Mouse (Mus musculus): Measurements from ENCODE around the gene Ntrk3. TPM values are rescaled to one million over a fixed set of nuclear protein-coding genes. Genes with fewer than 3 reads are reported as not detected.
A peak's percentile ranks its signal among the peaks of the same experiment; 100 is the strongest.

Gene Ntrk3
- polyA plus RNA-seq, 1 experiment from 2014 or later, result 7.3 TPM

DNA sequence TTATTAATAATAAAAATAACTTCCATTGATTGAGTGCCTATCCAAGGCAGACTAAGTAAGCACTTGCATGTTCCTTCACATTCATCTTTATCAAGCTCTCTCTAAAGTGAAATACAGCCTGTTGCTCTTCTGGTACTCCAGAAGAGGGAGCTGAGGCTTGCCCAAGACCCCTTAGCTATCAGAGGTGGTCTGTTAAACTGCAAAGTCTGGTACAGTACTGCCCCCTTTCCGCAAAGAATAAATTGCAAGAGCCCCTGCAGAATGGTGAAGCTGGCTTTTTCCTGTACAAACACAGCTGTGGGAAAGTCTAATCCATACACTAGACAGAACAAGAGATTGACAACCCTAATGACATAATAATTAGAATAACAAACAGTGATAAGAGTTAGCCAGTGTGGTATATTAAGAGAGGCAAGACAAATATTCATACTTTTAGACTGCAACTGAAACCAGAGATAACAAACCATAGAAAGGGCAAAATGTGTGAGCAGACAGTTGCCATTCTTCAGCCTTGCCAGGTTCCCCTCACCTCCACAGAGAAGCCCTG, 470.3 kb downstream of the Ntrk3 start:
- H3K27me3 ChIP-seq (ENCODE audit: control insufficient read depth, insufficient read depth, low read length), result no peaks in the 10 kb centered on the region
- peak; percentile 71 for ATAC-seq (replicated peaks; ENCODE audit: low FRiP score)

DNA sequence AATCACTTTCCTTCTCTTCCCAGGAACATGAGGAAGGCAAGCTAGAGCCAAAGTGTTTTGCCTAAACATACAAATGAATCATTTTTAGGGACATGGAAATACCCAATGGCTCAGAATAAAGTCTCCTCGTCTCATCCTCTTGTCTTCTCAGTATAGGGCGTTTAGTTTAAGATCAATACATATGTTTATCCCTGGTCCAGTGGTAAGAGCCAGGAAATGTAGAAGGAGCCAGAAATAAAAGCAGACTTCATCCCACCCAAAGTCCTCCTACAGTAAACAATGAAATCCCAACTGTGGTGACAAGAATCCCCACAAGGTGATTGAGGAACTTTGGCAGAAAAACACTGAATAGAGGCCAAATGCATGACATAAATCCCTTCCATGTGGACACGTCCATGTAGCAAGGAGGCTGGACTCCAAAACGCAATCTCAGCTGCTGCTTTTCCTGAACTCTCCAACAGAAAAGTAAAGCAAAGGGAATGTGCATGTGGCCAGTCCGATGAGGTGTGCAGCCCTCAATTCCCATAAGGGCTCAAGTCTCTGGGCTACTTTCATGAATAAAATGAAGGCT, 473.3 kb downstream of the Ntrk3 start:
- WGBS, result 87% methylated on average over 5 of the region's 5 CpGs
- H3K27ac ChIP-seq (ENCODE audit: low read depth, low read length), result no peak overlapping the region
- no peak overlapping the region for H3K4me2 ChIP-seq (ENCODE audit: low read depth, low read length, severe bottlenecking)
- H3K4me3 ChIP-seq (ENCODE audit: low read depth, low read length), result no peak overlapping the region
- no peaks in the 10 kb centered on the region for H3K27me3 ChIP-seq (ENCODE audit: control insufficient read depth, insufficient read depth, low read length)
- no peaks in the 10 kb centered on the region for H3K9me3 ChIP-seq (ENCODE audit: control insufficient read depth, low read length)
- ATAC-seq (replicated peaks; ENCODE audit: low FRiP score), result no peak
- no peaks in the 10 kb centered on the region for H3K36me3 ChIP-seq (ENCODE audit: control insufficient read depth, insufficient read depth, low read length)
- no peak overlapping the region for H3K9ac ChIP-seq (ENCODE audit: low read length)
- DNase-seq (ENCODE audit: low spot score), result no peak
- H3K4me1 ChIP-seq (replicated peaks; ENCODE audit: control insufficient read depth, insufficient read depth, low read length), result peaks cover 3% of the 10 kb centered on the region; the same call in 1 of the 2 replicates

More for the DNA sequence above, 470.3 kb downstream of the Ntrk3 start:
- WGBS, result 8% methylated on average over 1 of the region's 1 CpGs
- no peaks in the 10 kb centered on the region for H3K36me3 ChIP-seq (ENCODE audit: control insufficient read depth, insufficient read depth, low read length)
- no peaks in the 10 kb centered on the region for H3K4me1 ChIP-seq (replicated peaks; ENCODE audit: control insufficient read depth, insufficient read depth, low read length)
- H3K9ac ChIP-seq (ENCODE audit: low read length), result no peak overlapping the region
- DNase-seq (ENCODE audit: low spot score), result peak; percentile 66
- no peaks in the 10 kb centered on the region for H3K9me3 ChIP-seq (ENCODE audit: control insufficient read depth, low read length)
- H3K4me3 ChIP-seq (ENCODE audit: low read depth, low read length), result no peak overlapping the region
- H3K27ac ChIP-seq (ENCODE audit: low read depth, low read length), result no peak overlapping the region
- no peak overlapping the region for H3K4me2 ChIP-seq (ENCODE audit: low read depth, low read length, severe bottlenecking)

DNA sequence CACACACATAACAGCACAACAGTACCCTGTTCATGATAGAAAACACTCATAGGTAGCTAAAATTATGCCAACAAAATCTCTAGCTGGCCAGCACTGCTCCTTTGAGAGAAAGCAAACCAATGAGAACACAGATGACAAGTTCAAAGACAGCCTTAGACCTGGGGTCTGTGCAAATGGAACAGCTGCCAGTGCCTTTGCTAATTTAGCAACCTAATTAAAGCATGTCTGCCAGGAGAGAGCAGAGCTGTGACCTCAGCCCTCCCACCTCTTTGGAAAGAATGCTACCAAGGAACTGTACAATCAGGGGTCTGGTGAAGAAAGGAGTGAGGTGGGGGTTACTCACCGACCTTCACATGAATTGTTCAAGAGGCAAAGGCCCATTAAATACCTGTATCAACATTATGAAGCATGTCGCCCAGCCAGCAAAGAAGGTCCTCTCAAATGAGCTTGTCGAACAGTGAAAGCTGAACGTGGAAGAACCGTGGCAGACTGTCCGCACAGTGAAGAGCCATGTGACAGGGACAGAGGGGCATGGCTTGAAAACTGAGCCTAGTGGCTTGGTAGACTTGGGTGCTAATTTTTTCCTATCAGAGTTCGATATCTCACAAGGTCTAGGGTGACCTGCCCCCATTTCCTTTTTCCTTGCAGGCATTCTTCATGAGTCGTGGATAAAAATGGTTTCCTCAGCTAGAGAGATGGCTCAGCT, 476.2 kb downstream of the Ntrk3 start:
- H3K27ac ChIP-seq (ENCODE audit: low read depth, low read length), result no peak overlapping the region
- H3K4me2 ChIP-seq (ENCODE audit: low read depth, low read length, severe bottlenecking), result no peak overlapping the region
- peaks cover 3% of the 10 kb centered on the region; the same call in 1 of the 2 replicates for H3K4me1 ChIP-seq (replicated peaks; ENCODE audit: control insufficient read depth, insufficient read depth, low read length)
- no peaks in the 10 kb centered on the region for H3K36me3 ChIP-seq (ENCODE audit: control insufficient read depth, insufficient read depth, low read length)
- H3K9ac ChIP-seq (ENCODE audit: low read length), result no peak overlapping the region
- no peak overlapping the region for H3K4me3 ChIP-seq (ENCODE audit: low read depth, low read length)
- H3K9me3 ChIP-seq (ENCODE audit: control insufficient read depth, low read length), result no peaks in the 10 kb centered on the region
- no peak for DNase-seq (ENCODE audit: low spot score)
- peak; percentile 73 for ATAC-seq (replicated peaks; ENCODE audit: low FRiP score)
- no peaks in the 10 kb centered on the region for H3K27me3 ChIP-seq (ENCODE audit: control insufficient read depth, insufficient read depth, low read length)
- 64% methylated on average over 8 of the region's 8 CpGs for WGBS

DNA sequence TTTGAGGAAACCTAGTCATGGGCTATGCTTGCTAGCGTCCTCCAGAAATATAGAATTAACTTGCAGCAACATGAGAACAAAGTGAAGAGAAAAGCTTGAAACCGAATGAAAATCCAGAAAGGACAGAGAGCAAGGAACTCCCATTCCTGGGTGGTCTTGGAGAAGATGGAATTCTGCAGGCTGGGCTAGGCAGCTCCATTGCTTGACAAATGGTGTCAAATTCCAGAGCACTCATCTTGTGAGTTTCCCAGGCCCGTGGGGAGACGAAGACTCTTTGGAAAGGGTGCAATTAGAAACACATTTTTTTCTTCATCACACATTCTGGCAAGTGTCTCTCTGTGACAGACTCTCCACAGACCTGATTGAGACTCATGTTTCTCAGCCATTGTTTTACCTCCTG, 479.7 kb downstream of the Ntrk3 start:
- Histone ChIP-seq H3K27me3 (ENCODE audit: control insufficient read depth, insufficient read depth, low read length) (no peaks in the 10 kb centered on the region), H3K4me3 (ENCODE audit: low read depth, low read length) (no peak overlapping the region), H3K27ac (ENCODE audit: low read depth, low read length) (no peak overlapping the region), H3K9me3 (ENCODE audit: control insufficient read depth, low read length) (no peaks in the 10 kb centered on the region), H3K36me3 (ENCODE audit: control insufficient read depth, insufficient read depth, low read length) (no peaks in the 10 kb centered on the region), H3K9ac (ENCODE audit: low read length) (no peak overlapping the region), H3K4me1 (replicated peaks; ENCODE audit: control insufficient read depth, insufficient read depth, low read length) (peaks cover 3% of the 10 kb centered on the region; the same call in 1 of the 2 replicates), H3K4me2 (ENCODE audit: low read depth, low read length, severe bottlenecking) (no peak overlapping the region)
- WGBS, result 61% methylated on average over 4 of the region's 4 CpGs
- DNase-seq (ENCODE audit: low spot score) (no peak), ATAC-seq (replicated peaks; ENCODE audit: low FRiP score) (no peak)

DNA sequence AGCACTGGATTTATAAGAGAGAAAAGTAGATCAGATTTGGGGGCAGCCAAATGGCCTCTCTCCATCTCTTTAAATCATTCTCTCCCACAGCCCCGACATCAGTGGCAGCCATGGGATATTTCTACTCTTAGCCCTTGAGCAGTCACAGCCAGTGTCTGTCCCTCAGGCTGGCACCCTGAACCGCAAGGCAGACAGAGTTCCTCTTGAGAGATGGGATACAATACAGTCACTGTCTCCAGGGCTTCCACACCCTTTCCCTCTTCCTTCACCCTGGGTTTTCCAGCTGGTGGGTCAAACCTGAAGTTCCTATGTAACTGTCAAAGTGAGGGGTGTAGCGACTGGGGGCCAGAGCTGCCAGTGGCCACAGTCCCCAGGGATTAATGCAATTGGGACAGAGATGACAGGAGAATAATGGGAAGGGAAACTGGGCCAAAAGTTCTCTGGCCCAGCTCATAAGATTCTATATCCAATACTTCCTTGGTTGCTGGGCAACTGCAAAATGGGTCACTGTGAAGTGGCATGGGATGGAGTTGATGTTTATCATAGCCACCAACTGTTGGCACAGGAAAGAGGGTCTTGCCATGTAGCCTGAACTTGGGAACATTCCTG, 483.9 kb downstream of the Ntrk3 start:
- no peak for ATAC-seq (replicated peaks; ENCODE audit: low FRiP score)

DNA sequence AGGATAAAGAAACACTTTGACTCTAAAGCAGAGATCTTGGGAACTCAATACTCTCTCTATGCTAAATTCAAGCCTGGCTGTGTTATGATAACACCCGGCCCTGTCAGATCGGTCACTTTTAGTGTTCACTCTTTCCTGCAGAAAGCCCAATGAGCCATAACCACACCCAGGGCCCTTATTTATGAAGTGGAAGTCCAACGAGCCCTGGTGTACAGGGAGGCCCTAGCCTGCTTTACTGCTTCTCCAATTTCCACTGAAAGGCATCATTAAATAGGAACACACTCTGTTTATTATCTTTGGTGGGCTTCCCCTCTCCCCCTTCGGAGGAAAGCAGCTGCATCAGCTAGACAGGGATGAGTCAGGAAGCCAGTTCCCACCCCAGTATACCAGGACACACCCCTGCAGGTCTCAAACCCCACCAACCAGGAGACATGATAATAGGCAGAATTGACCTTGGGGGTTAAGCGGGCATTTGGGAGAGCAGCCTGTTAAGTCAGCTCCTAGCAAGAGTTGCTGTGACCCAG, 489.6 kb downstream of the Ntrk3 start:
- Histone ChIP-seq H3K27ac (ENCODE audit: low read depth, low read length) (no peak overlapping the region), H3K9me3 (ENCODE audit: control insufficient read depth, low read length) (no peaks in the 10 kb centered on the region), H3K9ac (ENCODE audit: low read length) (no peak overlapping the region), H3K36me3 (ENCODE audit: control insufficient read depth, insufficient read depth, low read length) (no peaks in the 10 kb centered on the region), H3K4me2 (ENCODE audit: low read depth, low read length, severe bottlenecking) (no peak overlapping the region), H3K27me3 (ENCODE audit: control insufficient read depth, insufficient read depth, low read length) (no peaks in the 10 kb centered on the region), H3K4me1 (replicated peaks; ENCODE audit: control insufficient read depth, insufficient read depth, low read length) (no peaks in the 10 kb centered on the region), H3K4me3 (ENCODE audit: low read depth, low read length) (no peak overlapping the region)
- ATAC-seq (replicated peaks; ENCODE audit: low FRiP score) (no peak), DNase-seq (ENCODE audit: low spot score) (no peak)
- WGBS, result 78% methylated on average over 5 of the region's 5 CpGs

More for the DNA sequence above, 483.9 kb downstream of the Ntrk3 start:
- Histone ChIP-seq H3K27ac (ENCODE audit: low read depth, low read length) (no peak overlapping the region), H3K4me1 (replicated peaks; ENCODE audit: control insufficient read depth, insufficient read depth, low read length) (no peaks in the 10 kb centered on the region), H3K4me3 (ENCODE audit: low read depth, low read length) (no peak overlapping the region), H3K9me3 (ENCODE audit: control insufficient read depth, low read length) (no peaks in the 10 kb centered on the region), H3K4me2 (ENCODE audit: low read depth, low read length, severe bottlenecking) (no peak overlapping the region), H3K36me3 (ENCODE audit: control insufficient read depth, insufficient read depth, low read length) (no peaks in the 10 kb centered on the region), H3K9ac (ENCODE audit: low read length) (no peak overlapping the region), H3K27me3 (ENCODE audit: control insufficient read depth, insufficient read depth, low read length) (no peaks in the 10 kb centered on the region)
- DNase-seq (ENCODE audit: low spot score), result no peak
- 78% methylated on average over 3 of the region's 3 CpGs for WGBS

DNA sequence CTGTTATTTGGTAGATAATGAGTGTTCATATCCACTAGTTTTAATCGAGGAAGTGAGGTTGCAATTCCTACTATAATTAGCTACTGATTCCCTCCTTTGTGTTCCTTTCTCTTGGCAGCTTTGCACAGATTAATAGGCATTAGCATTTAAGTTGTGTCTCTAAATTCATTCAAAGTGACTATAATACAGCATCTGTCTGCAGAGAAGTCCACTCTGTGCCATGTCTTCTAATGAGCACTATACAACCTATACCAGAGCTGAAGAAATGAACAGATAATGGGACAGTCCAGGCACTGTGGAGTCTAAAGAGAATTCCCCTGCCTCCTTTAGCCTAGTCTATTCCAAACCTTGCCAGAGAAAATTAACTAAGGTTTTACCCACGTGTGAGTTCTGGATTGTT, 498.8 kb downstream of the Ntrk3 start:
- Histone ChIP-seq H3K27ac (ENCODE audit: low read depth, low read length) (no peak overlapping the region), H3K4me3 (ENCODE audit: low read depth, low read length) (no peak overlapping the region), H3K9me3 (ENCODE audit: control insufficient read depth, low read length) (no peaks in the 10 kb centered on the region), H3K4me2 (ENCODE audit: low read depth, low read length, severe bottlenecking) (no peak overlapping the region), H3K36me3 (ENCODE audit: control insufficient read depth, insufficient read depth, low read length) (no peaks in the 10 kb centered on the region), H3K9ac (ENCODE audit: low read length) (no peak overlapping the region), H3K27me3 (ENCODE audit: control insufficient read depth, insufficient read depth, low read length) (no peaks in the 10 kb centered on the region), H3K4me1 (replicated peaks; ENCODE audit: control insufficient read depth, insufficient read depth, low read length) (no peaks in the 10 kb centered on the region)
- WGBS, result 47% methylated on average over 2 of the region's 2 CpGs
- DNase-seq (ENCODE audit: low spot score) (no peak), ATAC-seq (replicated peaks; ENCODE audit: low FRiP score) (no peak)

DNA sequence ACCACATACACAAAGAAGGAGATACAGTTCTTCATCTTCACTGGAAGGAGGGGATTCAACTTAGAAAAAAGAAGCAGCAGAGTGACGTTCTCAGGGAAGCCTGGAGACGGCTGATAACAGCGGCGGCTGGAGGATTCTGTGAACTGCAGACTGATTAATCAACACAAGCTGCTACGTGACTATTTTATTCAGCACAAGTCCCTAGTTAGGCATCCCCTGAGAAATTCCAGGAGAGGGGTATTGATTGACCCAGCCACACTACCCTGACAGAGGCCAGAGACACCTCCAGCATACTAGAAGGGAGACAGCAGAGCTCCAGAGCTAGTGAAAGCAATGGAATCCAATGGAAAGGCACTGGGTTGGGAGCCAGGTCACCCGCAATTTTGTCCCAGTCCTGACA, 516.1 kb downstream of the Ntrk3 start:
- no peak for DNase-seq (ENCODE audit: low spot score)
- no peak for ATAC-seq (replicated peaks; ENCODE audit: low FRiP score)
- Histone ChIP-seq H3K4me2 (ENCODE audit: low read depth, low read length, severe bottlenecking) (no peak overlapping the region), H3K27ac (ENCODE audit: low read depth, low read length) (no peak overlapping the region), H3K9ac (ENCODE audit: low read length) (no peak overlapping the region), H3K4me1 (replicated peaks; ENCODE audit: control insufficient read depth, insufficient read depth, low read length) (no peaks in the 10 kb centered on the region), H3K36me3 (ENCODE audit: control insufficient read depth, insufficient read depth, low read length) (no peaks in the 10 kb centered on the region), H3K9me3 (ENCODE audit: control insufficient read depth, low read length) (no peaks in the 10 kb centered on the region), H3K27me3 (ENCODE audit: control insufficient read depth, insufficient read depth, low read length) (no peaks in the 10 kb centered on the region), H3K4me3 (ENCODE audit: low read depth, low read length) (no peak overlapping the region)
- 68% methylated on average over 6 of the region's 6 CpGs for WGBS
